Mouse (Mus musculus): ENCODE results near the gene Cd81.

The Cd81 gene

GRCm38 (mm10) chr7:143051316-143051715 lies 1.2 kb upstream of the Cd81 start:
- DNase-seq, result no peak

DNA sequence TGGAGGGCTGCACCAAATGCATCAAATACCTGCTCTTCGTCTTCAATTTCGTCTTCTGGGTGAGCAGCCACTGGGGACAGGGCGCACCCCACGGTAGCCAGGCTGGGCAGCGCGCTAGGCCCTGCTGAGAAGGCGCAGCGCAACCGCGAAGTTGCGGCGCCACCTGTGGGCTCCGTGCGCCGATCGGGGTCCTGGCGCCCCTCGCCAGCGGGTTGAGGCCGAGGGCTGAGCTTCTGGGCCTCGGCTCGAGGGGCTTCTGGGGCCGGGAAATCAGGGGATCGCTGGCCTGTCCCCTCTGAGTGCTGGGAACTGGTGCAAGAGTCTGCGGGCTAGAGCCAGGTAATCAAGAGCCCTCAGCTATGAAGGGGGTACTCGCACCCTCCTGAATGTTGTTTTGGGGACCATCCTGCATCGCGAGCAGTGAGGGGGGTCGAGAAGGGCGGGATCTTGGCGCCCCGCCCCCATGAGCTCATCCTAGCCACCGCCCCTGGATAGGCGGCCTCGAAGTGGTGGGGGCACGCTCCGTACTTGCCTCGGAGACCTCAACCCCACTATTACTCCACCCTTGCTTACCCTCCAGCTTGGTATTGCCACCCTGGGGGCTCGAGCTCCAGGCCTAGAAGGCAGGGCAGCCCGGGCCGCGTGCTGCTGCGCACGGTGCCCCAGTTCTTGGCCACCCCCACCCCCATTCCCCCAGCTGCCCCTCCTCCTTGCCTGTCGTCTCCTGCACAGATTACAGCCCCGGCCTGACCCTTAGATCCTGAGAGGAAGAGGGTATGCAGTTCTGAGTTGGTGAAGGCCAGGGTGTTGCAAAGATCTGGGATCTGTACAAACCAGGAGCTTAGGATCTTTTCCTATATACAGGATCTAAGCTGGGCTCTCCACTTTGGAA lies 715 bp downstream of the Cd81 start:
- peak; percentile 78 for DNase-seq

GRCm38 (mm10) chr7:143053961-143054611 lies 1.5 kb downstream of the Cd81 start:
- DNase-seq, result no peak

DNA sequence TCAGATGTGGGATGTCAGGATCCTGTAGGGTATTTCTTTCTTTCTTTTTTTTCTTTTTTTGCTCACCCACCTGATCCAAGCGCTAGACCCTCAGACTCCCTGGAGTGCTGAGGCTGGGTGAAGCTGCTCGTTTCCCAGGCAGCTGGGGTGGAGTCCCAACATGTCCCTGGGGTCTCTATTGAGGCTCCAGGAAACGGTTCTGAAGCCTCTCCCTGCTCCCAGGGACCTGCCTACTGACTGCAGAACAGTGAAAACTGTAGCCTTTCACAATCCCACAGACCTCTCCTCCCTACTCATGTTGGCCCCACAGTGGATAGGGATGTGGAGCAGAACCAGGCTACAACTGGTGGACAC lies 2.0 kb downstream of the Cd81 start:
- DNase-seq, result no peak

GRCm38 (mm10) chr7:143055001-143055400 lies 2.5 kb downstream of the Cd81 start:
- no peak for DNase-seq

DNA sequence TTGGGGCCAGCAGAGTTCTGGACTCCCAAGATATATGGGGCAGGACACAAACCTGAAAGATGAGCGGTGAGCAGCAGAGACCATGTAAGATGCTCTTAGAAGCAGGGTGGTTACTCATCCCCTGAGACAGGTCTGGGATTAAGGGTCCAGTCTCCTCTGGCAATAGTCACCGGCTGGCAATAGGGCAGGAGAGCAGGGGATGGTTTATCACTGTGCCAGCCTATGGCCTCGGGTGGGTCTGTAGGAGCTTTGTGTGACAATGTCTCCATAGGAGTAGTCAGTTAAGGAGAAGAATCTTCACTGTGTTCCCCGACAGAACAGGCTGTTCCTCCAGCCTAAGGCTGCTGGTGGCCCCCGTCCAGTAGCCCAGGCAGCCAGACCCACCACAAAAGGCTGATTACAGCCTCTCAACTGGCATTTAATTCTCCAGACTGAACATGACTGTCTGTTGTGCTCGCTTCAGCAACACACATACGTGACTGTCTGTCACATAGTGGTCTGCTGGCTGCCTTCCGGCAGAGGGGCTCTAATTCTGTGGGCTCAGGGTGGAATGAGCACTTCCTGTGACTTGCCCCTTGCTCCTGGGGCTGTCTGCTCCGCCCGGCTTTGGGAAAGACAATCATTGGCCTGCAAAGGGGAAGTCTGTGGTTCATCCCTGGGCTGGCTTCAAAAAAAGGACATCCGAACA lies 3.1 kb downstream of the Cd81 start:
- no peak for DNase-seq

DNA sequence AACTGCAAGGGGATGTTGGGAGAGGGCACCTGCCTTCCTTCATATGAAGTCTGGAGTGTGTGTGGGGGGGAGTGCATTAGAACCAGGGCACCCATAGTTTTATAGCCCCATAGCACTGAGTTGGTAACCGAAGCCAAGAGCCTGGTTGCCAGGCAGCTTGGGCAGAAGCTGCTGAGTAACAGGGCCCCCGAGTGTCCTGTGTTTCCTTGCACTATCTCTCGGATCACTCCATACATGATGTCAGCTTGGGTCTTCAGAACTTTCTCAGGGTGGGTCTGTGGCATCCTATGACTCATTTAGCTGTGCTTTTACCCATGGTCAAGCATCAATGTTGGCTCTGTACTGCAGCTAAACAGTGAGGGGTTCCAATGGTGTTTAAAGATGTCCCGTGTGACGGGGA lies 4.5 kb downstream of the Cd81 start:
- no peak for DNase-seq

GRCm38 (mm10) chr7:143057667-143058220 lies 5.2 kb downstream of the Cd81 start:
- DNase-seq, result no peak

DNA sequence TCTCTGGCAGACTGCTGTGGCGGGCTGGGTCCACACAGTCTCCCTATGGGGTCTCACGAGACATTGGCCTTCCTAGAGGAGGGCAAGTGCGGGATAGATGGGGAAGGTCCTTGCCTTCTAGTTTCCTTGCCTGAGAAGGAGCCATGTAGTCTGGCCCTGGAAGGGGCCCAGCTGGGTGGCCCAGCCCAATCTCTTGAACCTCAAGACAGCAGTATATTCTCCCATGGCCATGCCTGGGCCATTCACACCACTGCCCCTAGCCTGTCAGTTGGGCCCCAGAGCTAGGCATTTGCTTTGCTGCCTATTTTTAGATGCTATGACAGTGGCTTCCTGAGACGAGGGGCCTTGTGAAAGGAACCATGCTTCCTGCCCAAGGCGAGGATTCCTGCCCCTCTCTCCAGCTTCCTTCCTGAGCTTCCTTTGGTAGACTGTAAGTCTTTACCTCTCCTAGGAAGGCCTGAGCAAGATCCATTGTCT lies 5.7 kb downstream of the Cd81 start:
- DNase-seq, result no peak

DNA sequence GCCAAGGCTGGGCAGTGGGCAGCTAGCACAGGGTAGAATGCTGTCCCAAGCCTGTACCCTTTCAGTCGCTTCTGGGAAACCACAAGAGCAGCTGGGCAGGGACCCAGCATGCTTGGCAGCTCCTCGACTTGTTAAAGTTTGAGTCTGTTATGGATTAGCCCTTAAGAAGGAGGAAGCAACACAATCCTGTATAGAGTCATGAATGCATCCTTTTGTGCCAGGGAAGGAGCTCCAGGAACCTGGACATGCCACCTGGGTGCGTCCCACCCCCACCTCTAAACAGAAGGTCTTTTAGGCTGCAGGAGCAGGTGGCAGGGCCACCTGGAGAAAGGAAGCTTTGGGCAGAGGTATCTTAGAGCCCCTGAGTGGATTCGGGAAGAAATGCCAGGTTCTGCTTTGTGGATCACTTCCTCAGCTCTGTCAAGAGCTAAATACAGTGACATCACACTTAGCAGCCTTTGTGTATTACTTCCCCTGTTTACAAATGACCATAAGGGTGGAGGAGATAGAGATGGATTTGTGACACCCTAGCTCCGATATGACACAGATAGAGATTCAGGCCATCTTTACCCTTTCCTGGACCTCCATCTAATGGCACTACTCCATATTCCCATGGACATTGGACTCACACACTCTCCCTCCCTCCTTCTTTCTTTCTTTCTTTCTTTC lies 6.8 kb downstream of the Cd81 start:
- DNase-seq, result peak; percentile 56

DNA sequence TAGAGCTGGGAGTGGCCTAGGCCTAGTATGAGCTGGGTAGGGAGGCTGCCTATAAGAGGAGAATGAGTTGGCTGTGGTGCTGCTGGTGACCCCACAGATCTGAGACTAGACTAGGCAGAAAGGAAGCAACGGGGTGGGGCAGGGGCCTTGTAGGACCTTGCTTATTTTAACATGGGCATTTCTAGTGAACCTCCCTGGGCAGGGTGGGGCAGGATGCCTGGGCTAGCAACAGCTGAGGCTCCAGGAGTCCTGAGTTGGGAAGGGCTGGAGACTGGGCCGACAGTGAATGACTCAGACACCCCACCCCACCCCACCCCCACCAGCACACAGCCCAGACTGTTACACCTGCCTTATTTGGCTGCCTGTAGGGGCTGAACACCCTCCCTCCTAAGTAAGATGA lies 10.2 kb downstream of the Cd81 start:
- no peak for DNase-seq

- no peak for DNase-seq
These were observed 11.7 kb downstream of the Cd81 start for GRCm38 (mm10) chr7:143064226-143064625.

DNA sequence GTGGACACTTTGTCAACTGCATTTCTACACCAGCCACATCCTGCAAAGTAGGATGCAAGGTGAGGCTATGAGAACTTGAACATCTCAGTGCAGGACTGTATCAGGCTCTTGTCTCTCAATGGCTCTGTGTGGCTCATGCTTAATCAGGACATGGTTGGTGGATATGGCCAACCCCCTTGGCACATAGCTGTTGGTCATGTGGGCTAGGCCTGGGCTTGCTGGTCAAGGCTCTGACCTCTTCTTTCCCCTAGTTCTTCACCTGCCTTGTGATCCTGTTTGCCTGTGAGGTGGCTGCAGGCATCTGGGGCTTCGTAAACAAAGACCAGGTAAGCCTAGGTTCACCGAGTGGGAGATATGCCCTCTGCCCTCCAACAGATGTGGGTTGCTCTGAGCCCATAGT lies 13.2 kb downstream of the Cd81 start:
- no peak for DNase-seq

DNA sequence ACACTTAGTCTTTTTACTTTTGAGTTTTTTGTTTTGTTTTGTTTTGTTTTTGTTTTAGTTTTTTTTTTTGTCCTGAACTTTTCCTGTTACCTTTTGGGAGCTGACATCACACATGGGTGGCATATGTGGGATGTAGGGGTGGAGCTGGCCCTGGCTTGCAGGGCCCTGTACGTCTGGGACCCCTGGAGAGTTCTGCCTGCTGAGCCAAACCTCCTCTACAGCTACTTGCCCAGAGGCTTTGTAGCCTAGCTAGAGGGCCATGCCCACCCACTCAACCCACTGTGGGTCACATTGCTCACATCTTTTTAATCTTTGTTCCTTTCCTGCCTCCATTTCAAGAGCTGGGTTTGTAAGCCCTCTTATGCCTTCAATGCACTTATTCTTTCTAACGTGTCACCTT lies 14.9 kb downstream of the Cd81 start:
- no peak for DNase-seq

DNA sequence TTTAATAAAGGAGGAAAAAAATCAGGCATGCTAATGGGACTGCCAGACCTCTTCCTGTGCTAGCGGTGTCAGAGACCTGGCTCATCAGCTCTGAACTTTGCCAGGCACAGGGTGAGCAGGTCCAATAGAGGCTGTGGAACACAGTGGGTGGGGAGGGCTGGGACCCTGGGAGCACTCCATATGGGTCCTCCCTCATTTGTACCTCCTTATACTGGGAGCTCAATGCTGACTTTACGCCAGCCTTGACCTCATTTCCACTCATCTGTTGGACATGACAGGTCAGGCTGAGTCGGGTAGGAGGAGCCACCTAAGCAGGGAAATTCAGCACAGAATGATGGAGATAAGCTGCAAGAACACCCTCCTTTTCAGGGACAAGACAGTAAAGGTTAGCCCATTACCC lies 15.4 kb downstream of the Cd81 start:
- DNase-seq, result no peak

DNA sequence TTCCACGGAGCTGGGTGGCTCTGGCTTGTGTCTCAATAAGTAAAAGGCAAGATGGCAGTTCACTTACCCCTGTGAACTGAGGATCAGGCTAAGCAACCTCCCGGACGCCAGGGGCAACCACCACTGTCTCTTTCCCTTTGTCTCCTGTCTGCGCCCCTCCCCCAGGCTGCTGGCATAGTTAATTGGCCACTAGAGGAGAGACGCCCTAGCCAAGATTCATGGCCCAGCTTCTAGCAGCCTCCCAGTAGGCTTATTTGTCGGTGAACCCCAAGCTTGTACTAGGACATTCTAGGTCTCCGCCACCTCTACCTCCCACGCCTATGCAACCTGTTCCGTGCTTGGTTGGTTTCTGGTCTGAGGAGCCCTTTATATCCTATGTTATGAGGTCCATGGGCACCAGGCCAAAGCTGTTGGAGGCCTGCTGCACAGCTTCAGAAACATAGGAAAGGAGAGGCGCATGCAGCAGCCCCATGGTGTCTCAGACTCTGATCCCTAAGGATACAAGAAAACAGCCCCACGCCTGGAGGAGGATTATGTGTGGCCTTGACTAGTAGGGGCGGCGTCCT lies 15.9 kb downstream of the Cd81 start:
- peak; percentile 66 for DNase-seq

GRCm38 (mm10) chr7:143068882-143069591 lies 16.5 kb downstream of the Cd81 start, which contains the start of gene Tssc4:
Tssc4 (plus strand) TSS chr7:143069249.
- peak; percentile 94 for DNase-seq

DNA sequence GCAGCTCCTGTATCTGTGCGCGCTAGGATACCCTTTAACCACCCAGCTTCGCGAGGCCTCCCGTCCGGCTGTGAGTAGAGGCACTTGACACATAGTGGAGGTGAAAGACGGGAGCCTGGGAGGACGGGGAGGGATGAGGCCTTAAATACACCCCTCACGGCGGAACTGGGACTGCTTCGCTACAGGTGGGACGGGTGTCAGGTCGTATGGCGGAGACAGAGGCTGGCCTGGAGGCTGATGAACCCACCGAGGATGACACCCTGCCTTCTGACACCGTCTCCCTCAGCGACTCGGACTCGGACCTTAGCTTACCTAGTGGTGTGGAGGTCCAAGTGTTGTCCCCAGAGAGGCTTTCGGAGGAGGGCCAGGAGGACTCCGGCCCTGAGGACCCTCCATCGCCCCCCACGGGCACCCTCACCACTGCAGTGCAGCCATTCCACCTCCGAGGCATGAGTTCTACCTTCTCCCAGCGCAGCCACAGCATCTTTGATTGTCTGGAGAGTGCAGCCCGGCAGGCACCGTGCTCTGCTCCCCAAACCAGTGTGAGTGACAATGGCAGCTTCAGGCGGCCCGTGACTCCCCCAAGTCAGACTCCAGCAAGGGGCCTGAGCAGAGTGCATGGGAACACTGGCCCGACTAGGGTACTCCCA lies 17.3 kb downstream of the Cd81 start:
- DNase-seq, result peak; percentile 25

GRCm38 (mm10) chr7:143070506-143071070 lies 18.0 kb downstream of the Cd81 start:
- DNase-seq, result no peak

- DNase-seq, result no peak
These were observed 20.1 kb downstream of the Cd81 start for GRCm38 (mm10) chr7:143072605-143073004.

GRCm38 (mm10) chr7:143073086-143073485 lies 20.5 kb downstream of the Cd81 start:
- DNase-seq, result peak; percentile 42
